Mouse (Mus musculus): ENCODE measurements around the gene Ikbkg.

DNA sequence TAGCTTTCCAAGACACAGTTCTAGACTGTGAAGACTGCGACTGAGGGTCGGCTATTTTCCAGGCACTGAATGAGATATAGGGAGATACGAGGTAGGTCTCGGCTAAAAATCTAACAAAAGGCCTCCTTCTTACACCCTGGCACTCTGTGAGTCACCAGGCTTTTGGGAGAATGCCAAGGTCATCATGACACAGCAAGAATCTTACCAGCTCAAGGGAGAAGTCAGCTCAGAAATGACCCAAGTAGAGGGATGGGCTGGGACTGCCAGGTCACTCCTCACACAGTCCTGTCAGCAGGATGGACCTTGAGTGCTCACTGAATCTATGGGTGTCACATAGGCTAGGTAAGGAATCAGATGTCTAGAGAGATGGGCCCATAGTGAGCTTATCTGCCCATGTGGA is 32.1 kb downstream of the Ikbkg start:
- no peak for TF ChIP-seq POLR2A (IDR thresholded peaks at IDR 0.05; ENCODE audit: low read depth, low read length)
- TF ChIP-seq CTCF (IDR thresholded peaks at IDR 0.05; ENCODE audit: extremely low read depth, insufficient read depth, insufficient read length, insufficient replicate concordance): no peak
